In the genomic region with DNA sequence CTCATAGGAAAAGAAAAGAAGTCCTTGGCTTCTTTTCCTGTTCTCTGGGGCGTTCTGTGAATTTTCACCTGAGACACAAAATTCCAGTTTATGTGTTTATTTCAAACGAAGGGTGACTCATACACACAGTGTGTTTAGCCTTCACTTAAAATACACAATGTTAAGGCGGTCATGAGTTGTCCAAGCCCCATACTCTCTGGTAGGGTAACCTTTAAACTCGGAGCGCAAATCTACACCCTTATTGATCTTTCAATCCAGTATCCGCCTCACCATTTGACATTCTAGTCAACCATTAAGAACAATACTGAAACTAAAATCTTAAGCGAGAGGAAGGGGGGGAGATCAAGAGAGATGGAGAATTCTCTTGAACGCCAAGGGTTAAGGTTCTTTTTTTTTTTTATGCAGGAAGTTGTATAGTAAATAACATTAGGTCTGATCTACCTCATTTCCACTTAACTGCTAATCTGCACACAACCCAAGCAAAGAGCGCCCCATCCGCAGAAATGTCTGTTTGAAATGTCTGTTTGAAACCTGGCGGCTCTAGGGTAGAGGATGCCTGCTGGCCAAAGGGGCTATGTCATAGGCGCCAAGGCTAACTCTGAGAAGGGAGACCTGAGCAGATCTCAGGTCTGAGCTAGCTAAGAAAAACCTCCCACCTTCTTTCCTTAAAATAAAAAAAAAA, we compare ENCODE assay signal across 9 mouse cellular contexts. TPM values are rescaled to one million over a fixed set of nuclear protein-coding genes. Genes with fewer than 3 reads are reported as not detected.
A peak's percentile ranks its signal among the peaks of the same experiment; 100 is the strongest.
DNase-seq lines count a peak whose midpoint lies in the region; ATAC-seq lines count a peak whose summit lies in the region.
"Had no signal": no experiment of that assay in that cellular context is flagged by ENCODE, and none has a peak within 500 bp of the region (broad histone marks: within the 10 kb centered on the region; RNA-seq: fewer than 3 reads in every experiment).

No protein-coding gene starts in this region.

- 5% methylated on average over 12 of the region's 12 CpGs for WGBS in midbrain, embryonic 12.5 days

- H3K36me3 ChIP-seq in midbrain, embryonic 12.5 days, result no peaks in the 10 kb centered on the region

- no peak for ATAC-seq in midbrain, embryonic 12.5 days (ENCODE audit: low FRiP score, low read depth)
- ATAC-seq: intestine, embryonic 16.5 days had no signal

- H3K4me3 ChIP-seq in midbrain, embryonic 12.5 days, result peak overlapping the region; percentile 51

- H3K27me3 ChIP-seq in midbrain, embryonic 12.5 days, result peaks cover 95% of the 10 kb centered on the region

- no peaks in the 10 kb centered on the region for H3K9me3 ChIP-seq in midbrain, embryonic 12.5 days

- peak overlapping the region; percentile 29; the same call in 1 of the 2 replicates for H3K9ac ChIP-seq in midbrain, embryonic 12.5 days (replicated peaks)

- peaks cover 28% of the 10 kb centered on the region for H3K4me1 ChIP-seq in midbrain, embryonic 12.5 days

- peak overlapping the region; percentile 38 for H3K4me2 ChIP-seq in midbrain, embryonic 12.5 days (replicated peaks)

- DNase-seq in heart, adult 11 months, result peak; percentile 59
- no peak for DNase-seq in heart, adult 8-10 months (ENCODE audit: low spot score)
- DNase-seq in urinary bladder, postnatal 14 days (ENCODE audit: low spot score), result peak; percentile 2
- no peak for DNase-seq in urinary bladder, postnatal 10 days (ENCODE audit: low spot score)
- no peak for DNase-seq in left cerebral cortex, adult 8-10 months (ENCODE audit: low spot score in 2 of 2)
- DNase-seq in spleen, postnatal 10 days (ENCODE audit: low spot score in 2 of 2), result no peak
- DNase-seq in kidney, postnatal 25 days, result no peak

- peak overlapping the region; percentile 77 for H3K27ac ChIP-seq in midbrain, embryonic 12.5 days (replicated peaks)

RNA-seq across cellular contexts. Expression of a gene that starts 5.2 kb away (rescaled TPM):
- not detected for total RNA-seq in heart, adult 8-10 months (2022)
- 3.0 and 5.3 TPM in 2 replicates for polyA plus RNA-seq in midbrain, embryonic 12.5 days (2016; fragmentation: Nextera tagmentation; extraction: Ambion mirVana)
- not detected for total RNA-seq in left cerebral cortex, adult 8-10 months (2022)
- polyA plus RNA-seq: intestine, embryonic 16.5 days had no signal

RNA-seq across cellular contexts. Expression of a gene that starts 13.5 kb away (rescaled TPM):
- total RNA-seq in heart, adult 8-10 months (2022), result not detected
- polyA plus RNA-seq in midbrain, embryonic 12.5 days (2016; fragmentation: Nextera tagmentation; extraction: Ambion mirVana), result 3.0 and 3.5 TPM in 2 replicates
- total RNA-seq in left cerebral cortex, adult 8-10 months (2022), result not detected
- polyA plus RNA-seq: intestine, embryonic 16.5 days had no signal

RNA-seq across cellular contexts. Expression of a gene that starts 14.0 kb away (rescaled TPM):
- total RNA-seq in heart, adult 8-10 months (2022), result 1 to 10 TPM; 1.2 to 1.7 (median 1.3) TPM
- 77.4 and 84.2 TPM in 2 replicates for polyA plus RNA-seq in midbrain, embryonic 12.5 days (2016; fragmentation: Nextera tagmentation; extraction: Ambion mirVana)
- total RNA-seq in left cerebral cortex, adult 8-10 months (2022), result 1 to 10 TPM in 1 of 4 experiments, under 1 TPM in 1, not detected in 2; 0.28 to 1.4 TPM

Comparison
In these comparisons a context has a peak if more than half of its experiments do, and no peak if none do; other contexts are left out.
1. DNase-seq: peak in heart, adult 11 months (single experiment) and urinary bladder, postnatal 14 days (single experiment); none in heart, adult 8-10 months (single experiment), urinary bladder, postnatal 10 days (single experiment), left cerebral cortex, adult 8-10 months (0 of 2), spleen, postnatal 10 days (0 of 2) and kidney, postnatal 25 days (0 of 2).